Mouse (Mus musculus) embryonic facial prominence, embryonic 12.5 days (tissue): ENCODE measurements around the gene Vac14. TPM values are rescaled to one million over a fixed set of nuclear protein-coding genes. Genes with fewer than 3 reads are reported as not detected.

Source experiments
- ATAC-seq: fragments of 200-750 bp; cut with Nextera tagmentation; 2 replicates; pipeline ENCODE4 v1.8.0; 2017; ENCODE audit not compliant: insufficient number of reproducible peaks, insufficient read depth, low FRiP score, low TSS enrichment
- H3K27ac ChIP-seq: fragments of 300-500 bp; sonication (generic); 2 replicates; pipeline ENCODE4 v1.5.1; 2016; ENCODE audit warnings: mild to moderate bottlenecking
- H3K27me3 ChIP-seq: fragments of 300-500 bp; sonication (generic); 2 replicates; pipeline ENCODE4 v1.6.1; 2016; ENCODE audit warnings: mild to moderate bottlenecking, moderate library complexity
- H3K36me3 ChIP-seq: fragments of 300-500 bp; sonication (generic); 2 replicates; pipeline ENCODE4 v1.6.1; 2016; ENCODE audit warnings: mild to moderate bottlenecking
- H3K4me1 ChIP-seq: fragments of 300-500 bp; sonication (generic); 2 replicates; pipeline ENCODE4 v1.6.1; 2016
- H3K4me2 ChIP-seq: fragments of 300-500 bp; sonication (generic); replicated peaks from 2 replicates; pipeline ENCODE4 v1.6.1; 2016; ENCODE audit warnings: mild to moderate bottlenecking, moderate library complexity
- H3K4me3 ChIP-seq: fragments of 300-500 bp; sonication (generic); 2 replicates; pipeline ENCODE4 v1.5.1; 2016; ENCODE audit warnings: mild to moderate bottlenecking
- H3K9ac ChIP-seq: fragments of 300-500 bp; sonication (generic); 2 replicates; pipeline ENCODE4 v1.6.1; 2016; ENCODE audit warnings: mild to moderate bottlenecking, moderate library complexity
- H3K9me3 ChIP-seq: fragments of 300-500 bp; sonication (generic); 2 replicates; pipeline ENCODE4 v1.6.1; 2016; ENCODE audit warnings: mild to moderate bottlenecking, moderate library complexity
- WGBS: fragments of 180-500 bp; shearing (Covaris S2); methylation state at CpG from one replicate; pipeline ENCODE4 v1.1.7; 2016; 5-methylcytosine and 5-hydroxymethylcytosine counted together
- polyA plus RNA-seq: library from polyadenylated mRNA; unstranded; fragments of >200 nt; fragmentation: Nextera tagmentation; extraction: Ambion mirVana; gene quantifications from 2 replicates; pipeline ENCODE4 v1.2.1, GENCODE M21; 2016

Gene Vac14
- polyA plus RNA-seq, 1 experiment from 2014 or later, result 24.8 TPM

- Histone ChIP-seq H3K4me1 (no peaks in the 10 kb centered on the region), H3K4me2 (no peak overlapping the region), H3K36me3 (peaks cover 7% of the 10 kb centered on the region; the same call in 1 of the 2 replicates), H3K27ac (0 out of 2 replicates have a peak overlapping the region, but pooled peaks have one; percentile 11), H3K4me3 (no peak overlapping the region), H3K9me3 (no peaks in the 10 kb centered on the region), H3K9ac (no peak overlapping the region), H3K27me3 (no peaks in the 10 kb centered on the region)
- ATAC-seq, result 0 out of 2 replicates have a peak, but pooled peaks have one; percentile 23
- 83% methylated on average over 5 of the region's 5 CpGs for WGBS
Measured at GRCm38 (mm10) chr8:110695431-110695830, 77.0 kb downstream of the Vac14 start.

- peaks cover 7% of the 10 kb centered on the region; the same call in 1 of the 2 replicates for H3K36me3 ChIP-seq
- WGBS, result 83% methylated on average over 4 of the region's 4 CpGs
- H3K4me2 ChIP-seq, result no peak overlapping the region
Measured at GRCm38 (mm10) chr8:110696051-110696450, 77.7 kb downstream of the Vac14 start.

GRCm38 (mm10) chr8:110697571-110697970 is 79.2 kb downstream of the Vac14 start:
- Histone ChIP-seq H3K4me3 (no peak overlapping the region), H3K9ac (no peak overlapping the region), H3K4me1 (peaks cover 7% of the 10 kb centered on the region; the same call in 1 of the 2 replicates), H3K9me3 (no peaks in the 10 kb centered on the region), H3K4me2 (no peak overlapping the region), H3K36me3 (peaks cover 12% of the 10 kb centered on the region), H3K27me3 (no peaks in the 10 kb centered on the region), H3K27ac (no peak overlapping the region)
- WGBS, result 78% methylated on average over 5 of the region's 5 CpGs
- ATAC-seq, result no peak

More at GRCm38 (mm10) chr8:110696051-110696450, 77.7 kb downstream of the Vac14 start:
- Histone ChIP-seq H3K27me3 (no peaks in the 10 kb centered on the region), H3K9me3 (no peaks in the 10 kb centered on the region), H3K4me1 (no peaks in the 10 kb centered on the region), H3K4me3 (no peak overlapping the region), H3K9ac (no peak overlapping the region), H3K27ac (no peak overlapping the region)
- no peak for ATAC-seq

- no peak overlapping the region for H3K9ac ChIP-seq
- no peaks in the 10 kb centered on the region for H3K9me3 ChIP-seq
- no peak for ATAC-seq
- H3K27ac ChIP-seq, result no peak overlapping the region
- no peak overlapping the region for H3K4me2 ChIP-seq
- 88% methylated on average over 1 of the region's 1 CpGs for WGBS
- H3K36me3 ChIP-seq, result peaks cover 12% of the 10 kb centered on the region
- peaks cover 12% of the 10 kb centered on the region for H3K4me1 ChIP-seq
- no peak overlapping the region for H3K4me3 ChIP-seq
- no peaks in the 10 kb centered on the region for H3K27me3 ChIP-seq
Measured at GRCm38 (mm10) chr8:110698098-110698497, 79.7 kb downstream of the Vac14 start.

- Histone ChIP-seq H3K4me2 (no peak overlapping the region), H3K27me3 (no peaks in the 10 kb centered on the region), H3K9ac (no peak overlapping the region), H3K9me3 (no peaks in the 10 kb centered on the region), H3K27ac (no peak overlapping the region), H3K4me3 (no peak overlapping the region), H3K4me1 (peaks cover 15% of the 10 kb centered on the region), H3K36me3 (peaks cover 12% of the 10 kb centered on the region)
- no peak for ATAC-seq
- 81% methylated on average over 7 of the region's 7 CpGs for WGBS
Measured at GRCm38 (mm10) chr8:110699501-110699900, 81.1 kb downstream of the Vac14 start.

GRCm38 (mm10) chr8:110700561-110700960 is 82.2 kb downstream of the Vac14 start:
- Histone ChIP-seq H3K27me3 (no peaks in the 10 kb centered on the region), H3K9me3 (no peaks in the 10 kb centered on the region), H3K4me3 (no peak overlapping the region), H3K9ac (no peak overlapping the region), H3K4me2 (no peak overlapping the region), H3K27ac (no peak overlapping the region), H3K36me3 (peaks cover 12% of the 10 kb centered on the region; the same call in 1 of the 2 replicates), H3K4me1 (peaks cover 15% of the 10 kb centered on the region)
- no peak for ATAC-seq
- 85% methylated on average over 2 of the region's 2 CpGs for WGBS

GRCm38 (mm10) chr8:110702636-110703459 is 84.5 kb downstream of the Vac14 start:
- 0 out of 2 replicates have a peak, but pooled peaks have one; percentile 64 for ATAC-seq
- Histone ChIP-seq H3K9ac (no peak overlapping the region), H3K27me3 (no peaks in the 10 kb centered on the region), H3K27ac (peak overlapping the region; percentile 73), H3K4me1 (peaks cover 15% of the 10 kb centered on the region), H3K4me3 (no peak overlapping the region), H3K4me2 (no peak overlapping the region), H3K9me3 (no peaks in the 10 kb centered on the region), H3K36me3 (peaks cover 16% of the 10 kb centered on the region; the same call in 1 of the 2 replicates)
- WGBS, result 33% methylated on average over 9 of the region's 9 CpGs

GRCm38 (mm10) chr8:110703460-110704061 is 85.2 kb downstream of the Vac14 start:
- no peak overlapping the region for H3K9ac ChIP-seq
- 0 out of 2 replicates have a peak overlapping the region, but pooled peaks have one; percentile 13 for H3K27ac ChIP-seq
- H3K4me2 ChIP-seq, result no peak overlapping the region
- no peak for ATAC-seq
- WGBS, result 80% methylated on average over 9 of the region's 9 CpGs
- H3K27me3 ChIP-seq, result no peaks in the 10 kb centered on the region
- H3K4me3 ChIP-seq, result no peak overlapping the region
- no peaks in the 10 kb centered on the region for H3K9me3 ChIP-seq
- H3K36me3 ChIP-seq, result peaks cover 16% of the 10 kb centered on the region; the same call in 1 of the 2 replicates
- peaks cover 15% of the 10 kb centered on the region for H3K4me1 ChIP-seq

GRCm38 (mm10) chr8:110704103-110704502 is 85.7 kb downstream of the Vac14 start:
- Histone ChIP-seq H3K36me3 (peaks cover 15% of the 10 kb centered on the region; the same call in 1 of the 2 replicates), H3K4me1 (peaks cover 15% of the 10 kb centered on the region), H3K9ac (no peak overlapping the region), H3K4me3 (no peak overlapping the region), H3K27ac (0 out of 2 replicates have a peak overlapping the region, but pooled peaks have one; percentile 13), H3K9me3 (no peaks in the 10 kb centered on the region), H3K27me3 (no peaks in the 10 kb centered on the region), H3K4me2 (no peak overlapping the region)
- no peak for ATAC-seq
- WGBS, result 80% methylated on average over 3 of the region's 3 CpGs

GRCm38 (mm10) chr8:110705391-110706287 is 87.3 kb downstream of the Vac14 start:
- Histone ChIP-seq H3K27me3 (no peaks in the 10 kb centered on the region), H3K4me2 (no peak overlapping the region), H3K36me3 (peaks cover 13% of the 10 kb centered on the region), H3K9ac (no peak overlapping the region; the same call in 1 of the 2 replicates), H3K4me3 (no peak overlapping the region), H3K9me3 (no peaks in the 10 kb centered on the region), H3K4me1 (peaks cover 22% of the 10 kb centered on the region), H3K27ac (0 out of 2 replicates have a peak overlapping the region, but pooled peaks have one; percentile 8)
- no peak for ATAC-seq
- 65% methylated on average over 14 of the region's 14 CpGs for WGBS

- Histone ChIP-seq H3K4me1 (peaks cover 25% of the 10 kb centered on the region), H3K27me3 (no peaks in the 10 kb centered on the region), H3K4me3 (no peak overlapping the region), H3K9me3 (no peaks in the 10 kb centered on the region), H3K27ac (0 out of 2 replicates have a peak overlapping the region, but pooled peaks have one; percentile 8), H3K36me3 (peaks cover 20% of the 10 kb centered on the region), H3K9ac (no peak overlapping the region), H3K4me2 (no peak overlapping the region)
- ATAC-seq, result no peak
- WGBS, result 91% methylated on average over 3 of the region's 3 CpGs
Measured at GRCm38 (mm10) chr8:110706288-110706870, 88.0 kb downstream of the Vac14 start.
